In genomic region chr1:184060828-184061734, GRCm38 (mm10) we compare ENCODE assay signal across 12 mouse cellular contexts. TPM values are rescaled to one million over a fixed set of nuclear protein-coding genes. Genes with fewer than 3 reads are reported as not detected.
DNase-seq lines count a peak whose midpoint lies in the region; ATAC-seq and TF ChIP-seq lines count a peak whose summit lies in the region.
"Had no signal": no experiment of that assay in that cellular context is flagged by ENCODE, and none has a peak within 500 bp of the region (broad histone marks: within the 10 kb centered on the region; RNA-seq: fewer than 3 reads in every experiment).

No protein-coding gene starts in this region.

- DNase-seq in kidney, adult 2 months = no peak
- DNase-seq in kidney, adult 11 months = no peak
- peak; percentile 44 for DNase-seq in MEL (ENCODE audit: low read depth, low spot score)
- DNase-seq in ovary, postnatal 14 days (ENCODE audit: low spot score) = no peak
- DNase-seq in adrenal gland, adult (ENCODE audit: inconsistent age in 2 of 2, low spot score in 1 of 2) = no peak
- DNase-seq: gastrocnemius, postnatal 10 days; kidney, adult 18-20 months; right cerebral cortex, postnatal 14 days had no signal

- no peaks in the 10 kb centered on the region for H3K79me2 ChIP-seq in MEL (ENCODE audit: control insufficient read depth, insufficient read depth, low read length, poor library complexity)

- ATAC-seq in megakaryocyte-erythroid progenitor cell, adult 5-6 weeks (replicated peaks; ENCODE audit: low FRiP score, low TSS enrichment, poor library complexity, severe bottlenecking) = 0 out of 2 replicates have a peak, but pooled peaks have one; percentile 23

- H3K9ac ChIP-seq in MEL (ENCODE audit: control insufficient read depth, low read depth, low read length, poor library complexity, severe bottlenecking) = no peak overlapping the region
- H3K9ac ChIP-seq: neural tube, embryonic 12.5 days had no signal

- H3K4me3 ChIP-seq in kidney, adult 2 months (ENCODE audit: insufficient read depth, low read depth, low read length) = no peak overlapping the region
- H3K4me3 ChIP-seq in MEL (ENCODE audit: control insufficient read depth in 1 of 2, insufficient read depth in 1 of 2, low read depth in 2 of 2, low read length in 2 of 2) = no peak overlapping the region
- H3K4me3 ChIP-seq in embryonic fibroblast, embryonic 13.5 days (ENCODE audit: insufficient read depth, low read length) = no peak overlapping the region
- H3K4me3 ChIP-seq: neural tube, embryonic 12.5 days had no signal

- H3K27ac ChIP-seq in kidney, adult 2 months (ENCODE audit: insufficient read depth, low read depth, low read length) = peak overlapping the region; percentile 39
- H3K27ac ChIP-seq in MEL (ENCODE audit: control insufficient read depth, low read depth, low read length) = no peak overlapping the region
- peak overlapping the region; percentile 56; the same call in 1 of the 2 replicates for H3K27ac ChIP-seq in embryonic fibroblast, embryonic 13.5 days (ENCODE audit: insufficient read depth, low read length)
- H3K27ac ChIP-seq: neural tube, embryonic 12.5 days had no signal

- no peaks in the 10 kb centered on the region for H3K36me3 ChIP-seq in kidney, adult 2 months (ENCODE audit: control insufficient read depth, insufficient read depth, low read length)
- 0 out of 4 replicates have a peak, but pooled peaks cover 0 to 3% of the 10 kb centered on the region in 2 experiments for H3K36me3 ChIP-seq in MEL (ENCODE audit: control insufficient read depth in 1 of 2, insufficient read depth in 2 of 2, low read length in 2 of 2)
- H3K36me3 ChIP-seq: neural tube, embryonic 12.5 days had no signal

- H3K27me3 ChIP-seq in kidney, adult 2 months (replicated peaks; ENCODE audit: control insufficient read depth, insufficient read depth, low read length) = no peaks in the 10 kb centered on the region
- H3K27me3 ChIP-seq in MEL (ENCODE audit: control insufficient read depth in 1 of 2, insufficient read depth in 2 of 2, low read length in 2 of 2) = no peaks in the 10 kb centered on the region
- H3K27me3 ChIP-seq: megakaryocyte, embryonic 14.5 days; neural tube, embryonic 12.5 days had no signal

- TF ChIP-seq EP300 in MEL (IDR thresholded peaks at IDR 0.05; ENCODE audit: low read depth in 1 of 2, low read length in 2 of 2) = peak in 1 of 2 experiments; percentile 33; a peak in 1 of 4 replicates

- TF ChIP-seq POLR2A in kidney, adult 2 months (IDR thresholded peaks at IDR 0.05; ENCODE audit: low read depth, low read length) = no peak
- TF ChIP-seq POLR2A in MEL (IDR thresholded peaks at IDR 0.05; ENCODE audit: control insufficient read depth in 1 of 2, insufficient read depth in 1 of 2, low read depth in 1 of 2, low read length in 2 of 2, poor library complexity in 1 of 2) = no peak
- no peak for TF ChIP-seq POLR2A in embryonic fibroblast, embryonic 13.5 days (IDR thresholded peaks at IDR 0.05; ENCODE audit: low read depth, low read length)

- no peak for TF ChIP-seq RAD21 in MEL (IDR thresholded peaks at IDR 0.05; ENCODE audit: low read depth, low read length)

- no peak for TF ChIP-seq CTCF in kidney, adult 2 months (conservative IDR thresholded peaks at IDR 0.05; ENCODE audit: insufficient read depth, insufficient read length, low read depth, low read length)
- no peak for TF ChIP-seq CTCF in MEL (IDR thresholded peaks at IDR 0.05 in 2 of 3, conservative IDR thresholded peaks at IDR 0.05 in 1 of 3; ENCODE audit: control insufficient read depth in 1 of 3, insufficient read depth in 1 of 3, low read depth in 2 of 3, low read length in 3 of 3, poor library complexity in 1 of 3, severe bottlenecking in 1 of 3)
- TF ChIP-seq CTCF in embryonic fibroblast, embryonic 13.5 days (IDR thresholded peaks at IDR 0.05; ENCODE audit: borderline replicate concordance, insufficient read depth, low read length) = no peak

- no peaks in the 10 kb centered on the region for H3K9me3 ChIP-seq in MEL (replicated peaks; ENCODE audit: insufficient read depth, low read length)
- H3K9me3 ChIP-seq: megakaryocyte, embryonic 14.5 days; neural tube, embryonic 12.5 days had no signal

- WGBS in kidney, adult 2 months = 79% methylated on average over 4 of the region's 4 CpGs

- H3K4me1 ChIP-seq in kidney, adult 2 months (ENCODE audit: control insufficient read depth, insufficient read depth, low read length) = no peaks in the 10 kb centered on the region
- H3K4me1 ChIP-seq in MEL (ENCODE audit: control insufficient read depth in 1 of 2, insufficient read depth in 2 of 2, low read length in 2 of 2) = peaks cover 0 to 3% of the 10 kb centered on the region in 2 experiments; a peak in 1 of 4 replicates
- peaks cover 10% of the 10 kb centered on the region for H3K4me1 ChIP-seq in embryonic fibroblast, embryonic 13.5 days (ENCODE audit: control insufficient read depth, insufficient read depth, low read length)

TF ChIP-seq in MEL, 35 proteins besides CTCF, POLR2A, EP300 and RAD21:
- TF ChIP-seq MAZ (IDR thresholded peaks at IDR 0.05; ENCODE audit: low read depth, low read length) (0 out of 2 replicates have a peak, but pooled peaks have one; percentile 52), RCOR1 (IDR thresholded peaks at IDR 0.05; ENCODE audit: low read depth, low read length) (peak; percentile 61; the same call in 1 of the 2 replicates), ZNF384 (IDR thresholded peaks at IDR 0.05; ENCODE audit: low read depth, low read length) (peak; percentile 81), BHLHE40 (IDR thresholded peaks at IDR 0.05; ENCODE audit: borderline replicate concordance, low read depth, low read length) (no peak), MAX (IDR thresholded peaks at IDR 0.05; ENCODE audit: low read length) (no peak), ETS1 (IDR thresholded peaks at IDR 0.05; ENCODE audit: low read depth, low read length) (0 out of 2 replicates have a peak, but pooled peaks have one; percentile 36), GABPA (IDR thresholded peaks at IDR 0.05; ENCODE audit: low read depth, low read length) (no peak), GATA1 (IDR thresholded peaks at IDR 0.05; ENCODE audit: low read depth, low read length) (0 out of 2 replicates have a peak, but pooled peaks have one; percentile 6)

RNA-seq across cellular contexts. Expression of gene 1700056E22Rik, which starts 27.0 kb away (rescaled TPM):
- polyA plus RNA-seq in kidney, adult 2 months (2012; rRNA removed) = 0.63 and 0.91 TPM in 2 replicates
- 0.16 and 0.35 TPM in 2 replicates for total RNA-seq in MEL (2012; rRNA removed)
- 1 to 10 TPM in 1 of 2 experiments, not detected in 1; 1.1 TPM for polyA plus RNA-seq in MEL (2012; ENCODE audit: insufficient read depth in 1 of 2, insufficient read length in 2 of 2, low read depth in 1 of 2, low replicate concordance in 2 of 2, missing spikeins in 1 of 2)
- polyA plus RNA-seq in embryonic fibroblast, embryonic 13.5 days (2011; ENCODE audit: insufficient read length, low read depth, missing spikeins) = 0.54 and 0.68 TPM in 2 replicates
- total RNA-seq in megakaryocyte-erythroid progenitor cell, adult 5-6 weeks (2014; fragmentation: Nextera tagmentation) = 0.40 TPM in 1 of 2 replicates, not detected in the other
- total RNA-seq in megakaryocyte-erythroid progenitor cell, adult 5-6 weeks (2017) = 0.50 TPM in 1 of 2 replicates, not detected in the other

RNA-seq across cellular contexts. Expression of gene Dusp10, which starts 48.0 kb away (rescaled TPM):
- 3.7 and 5.3 TPM in 2 replicates for polyA plus RNA-seq in kidney, adult 2 months (2012; rRNA removed)
- 1.4 TPM in 2 replicates for total RNA-seq in MEL (2012; rRNA removed)
- 1 to 10 TPM in 1 of 2 experiments, not detected in 1; 2.3 TPM for polyA plus RNA-seq in MEL (2012; ENCODE audit: insufficient read depth in 1 of 2, insufficient read length in 2 of 2, low read depth in 1 of 2, low replicate concordance in 2 of 2, missing spikeins in 1 of 2)
- 6.2 and 6.9 TPM in 2 replicates for polyA plus RNA-seq in embryonic fibroblast, embryonic 13.5 days (2011; ENCODE audit: insufficient read length, low read depth, missing spikeins)
- 3.4 and 5.2 TPM in 2 replicates for total RNA-seq in megakaryocyte-erythroid progenitor cell, adult 5-6 weeks (2014; fragmentation: Nextera tagmentation)
- total RNA-seq in megakaryocyte-erythroid progenitor cell, adult 5-6 weeks (2017) = 1.2 and 10.1 TPM in 2 replicates
